Mouse (Mus musculus): ENCODE results near the gene Sipa1. TPM values are rescaled to one million over a fixed set of nuclear protein-coding genes. Genes with fewer than 3 reads are reported as not detected.

Gene Sipa1
- total and polyA plus RNA-seq, 2 experiments from 2014 or later: 18.8 to 25.6 TPM

DNA sequence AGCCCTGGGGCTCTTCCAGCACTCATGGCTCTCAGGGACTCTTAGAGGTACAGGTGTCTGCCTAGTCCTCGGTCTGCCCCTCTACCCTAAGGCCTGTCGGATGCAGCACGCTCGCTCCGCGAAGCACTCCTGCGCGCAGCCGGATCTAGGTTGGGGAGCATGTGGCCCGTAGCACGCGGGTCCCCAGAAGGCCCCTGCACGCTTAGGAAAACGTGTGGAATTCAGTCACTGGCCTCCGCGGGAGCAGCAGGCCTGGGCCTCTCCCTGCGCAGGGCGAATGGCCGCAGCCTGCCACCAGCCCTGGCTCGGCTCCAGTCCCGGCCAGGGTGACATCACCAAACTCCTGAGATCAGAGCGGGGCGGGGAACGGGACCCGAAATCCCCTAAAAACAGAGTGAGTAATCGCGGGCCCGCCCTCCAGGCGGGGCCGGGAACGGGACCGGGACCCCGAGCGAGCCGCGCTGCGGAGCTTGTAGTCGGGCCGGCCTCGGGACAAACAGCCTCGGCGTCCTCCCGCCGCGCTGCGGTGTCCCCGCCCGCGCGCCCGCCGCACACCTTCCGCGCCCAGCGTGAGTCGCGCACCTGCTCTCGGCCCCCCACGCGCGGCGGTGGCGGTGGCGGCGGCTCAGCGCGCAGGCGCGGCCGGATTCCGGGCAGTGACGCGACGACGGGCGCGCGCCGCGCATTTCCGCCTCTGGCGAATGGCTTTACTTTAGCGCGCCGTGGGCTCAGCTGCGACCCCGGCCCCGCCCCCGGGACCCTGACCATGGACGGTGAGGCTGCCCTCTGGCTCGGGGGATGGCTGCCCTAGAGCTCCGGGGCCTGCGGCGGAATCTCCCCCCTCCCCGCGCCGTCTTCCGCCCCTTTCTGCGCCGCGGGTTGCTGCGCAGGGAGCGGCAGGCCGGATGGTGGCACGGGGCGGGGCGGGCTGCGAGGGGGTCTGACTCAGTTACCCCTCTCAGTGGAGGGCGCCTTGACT, 26.1 kb downstream of the Sipa1 start, which contains the start of gene Rela:
Gene Rela (plus strand): TSS at position 415 of the 979 bp plus-strand sequence.
- WGBS: under 1% methylated on average over 78 of the region's 109 CpGs
- no peak for TF ChIP-seq CTCF (IDR thresholded peaks at IDR 0.05; ENCODE audit: low read depth)
- DNase-seq (ENCODE audit: low spot score): peak; percentile 93
- Histone ChIP-seq H3K4me2 (ENCODE audit: low read depth, low read length) (peak within 1 kb of the TSS; percentile 83), H3K27ac (peak within 1 kb of the TSS; percentile 93), H3K36me3 (ENCODE audit: insufficient read depth, low read length) (peaks cover 31% of the 10 kb centered on the region), H3K9ac (replicated peaks; ENCODE audit: low read length) (peak within 1 kb of the TSS; percentile 88), H3K4me1 (ENCODE audit: insufficient read depth, low read length) (peaks cover 18% of the 10 kb centered on the region), H3K4me3 (ENCODE audit: low read length) (peak within 1 kb of the TSS; percentile 77), H3K9me3 (ENCODE audit: low read length) (no peaks in the 10 kb centered on the region), H3K27me3 (ENCODE audit: insufficient read depth, low read length) (no peaks in the 10 kb centered on the region)
- peak; percentile 91 for ATAC-seq

DNA sequence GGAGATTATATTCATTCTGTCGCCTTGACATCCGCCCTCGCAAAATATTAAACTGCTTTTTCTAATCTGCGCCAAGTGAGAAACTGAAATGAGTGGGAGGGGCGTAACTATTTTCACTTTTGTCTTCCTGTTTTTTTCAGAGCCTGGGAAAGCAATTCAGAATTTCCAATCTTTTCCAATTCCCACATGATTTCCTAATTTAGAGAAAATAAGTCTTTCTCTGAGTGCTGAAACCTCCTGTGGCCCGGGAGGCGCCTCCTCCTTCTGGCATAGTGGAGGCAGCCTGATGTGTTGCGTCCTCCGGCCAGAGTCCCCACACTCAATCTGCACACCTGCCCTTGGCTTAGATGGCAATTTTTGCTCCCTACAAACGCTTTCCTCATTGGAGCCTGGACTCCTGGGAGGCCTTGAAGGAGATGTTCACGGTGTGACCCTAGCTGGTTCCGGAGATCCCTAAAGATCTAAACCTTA, 26.9 kb downstream of the Sipa1 start:
- peak overlapping the region; percentile 83 for H3K4me2 ChIP-seq (ENCODE audit: low read depth, low read length)
- 34% methylated on average over 12 of the region's 12 CpGs for WGBS
- ATAC-seq (no peak), DNase-seq (ENCODE audit: low spot score) (no peak)
- H3K4me3 ChIP-seq (ENCODE audit: low read length): peak overlapping the region; percentile 77
- H3K27ac ChIP-seq: peak overlapping the region; percentile 93
- H3K4me1 ChIP-seq (ENCODE audit: insufficient read depth, low read length): peaks cover 18% of the 10 kb centered on the region
- peak overlapping the region; percentile 88 for H3K9ac ChIP-seq (replicated peaks; ENCODE audit: low read length)
- peaks cover 28% of the 10 kb centered on the region for H3K36me3 ChIP-seq (ENCODE audit: insufficient read depth, low read length)
- no peaks in the 10 kb centered on the region for H3K9me3 ChIP-seq (ENCODE audit: low read length)
- H3K27me3 ChIP-seq (ENCODE audit: insufficient read depth, low read length): no peaks in the 10 kb centered on the region
- no peak for TF ChIP-seq CTCF (IDR thresholded peaks at IDR 0.05; ENCODE audit: low read depth)

DNA sequence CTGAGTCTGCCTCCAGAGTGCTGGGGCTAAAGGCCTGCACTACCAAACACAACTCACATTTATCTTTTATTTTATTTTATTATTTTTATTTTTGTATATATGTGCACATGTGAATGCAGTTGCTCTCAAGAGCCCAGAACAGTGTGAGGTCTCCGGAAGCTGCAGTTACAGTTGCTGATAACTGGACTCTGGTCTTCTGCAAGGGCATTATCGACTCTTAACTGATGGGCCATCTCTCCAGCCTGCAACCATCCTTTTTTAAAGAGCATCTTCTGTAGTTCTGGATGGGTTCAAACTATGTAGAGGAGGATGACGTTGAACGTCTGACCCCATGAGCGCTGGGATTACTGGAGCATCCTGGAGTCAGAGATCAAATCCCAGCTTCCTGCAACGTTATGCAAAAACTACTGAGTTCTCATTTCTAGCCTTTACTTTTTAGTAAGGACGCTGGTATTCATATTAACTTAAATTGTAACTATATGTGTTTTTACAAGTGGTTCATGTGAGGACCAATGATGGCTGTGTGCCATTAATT, 27.4 kb downstream of the Sipa1 start:
- Histone ChIP-seq H3K27me3 (ENCODE audit: insufficient read depth, low read length) (no peaks in the 10 kb centered on the region), H3K4me3 (ENCODE audit: low read length) (no peak overlapping the region), H3K4me2 (ENCODE audit: low read depth, low read length) (peak overlapping the region; percentile 83), H3K36me3 (ENCODE audit: insufficient read depth, low read length) (peaks cover 23% of the 10 kb centered on the region), H3K27ac (peak overlapping the region; percentile 93; the same call in 1 of the 2 replicates), H3K9me3 (ENCODE audit: low read length) (no peaks in the 10 kb centered on the region), H3K4me1 (ENCODE audit: insufficient read depth, low read length) (peaks cover 18% of the 10 kb centered on the region), H3K9ac (replicated peaks; ENCODE audit: low read length) (no peak overlapping the region)
- ATAC-seq: no peak
- no peak for DNase-seq (ENCODE audit: low spot score)
- WGBS: 79% methylated on average over 7 of the region's 7 CpGs
- no peak for TF ChIP-seq CTCF (IDR thresholded peaks at IDR 0.05; ENCODE audit: low read depth)

DNA sequence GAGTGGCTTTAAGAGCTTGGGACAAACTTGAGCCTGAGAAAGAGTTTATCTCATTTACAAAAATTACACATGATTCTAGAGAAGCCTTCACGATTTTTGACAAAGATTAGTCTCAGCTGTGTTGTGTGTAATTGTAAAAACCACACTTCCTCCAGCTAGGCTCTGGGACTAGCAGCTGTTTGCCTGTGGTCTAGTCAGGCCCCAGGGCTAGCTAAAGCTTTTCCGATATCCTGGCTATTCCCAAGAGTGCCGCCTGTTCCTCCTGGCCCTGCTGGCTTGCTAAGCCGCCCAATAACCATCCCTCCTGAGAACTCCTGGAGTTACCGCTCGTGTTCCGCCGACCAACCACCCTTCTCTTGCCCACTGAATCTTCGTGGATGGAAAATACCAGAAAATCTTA, 31.4 kb downstream of the Sipa1 start:
- Histone ChIP-seq H3K27ac (no peak overlapping the region), H3K36me3 (ENCODE audit: insufficient read depth, low read length) (no peaks in the 10 kb centered on the region), H3K4me2 (ENCODE audit: low read depth, low read length) (no peak overlapping the region), H3K4me3 (ENCODE audit: low read length) (no peak overlapping the region), H3K9ac (replicated peaks; ENCODE audit: low read length) (no peak overlapping the region), H3K9me3 (ENCODE audit: low read length) (no peaks in the 10 kb centered on the region), H3K27me3 (ENCODE audit: insufficient read depth, low read length) (no peaks in the 10 kb centered on the region), H3K4me1 (ENCODE audit: insufficient read depth, low read length) (peaks cover 9% of the 10 kb centered on the region)
- whole genome bisulfite sequencing: 78% methylated on average over 9 of the region's 9 CpGs
- no peak for TF ChIP-seq CTCF (IDR thresholded peaks at IDR 0.05; ENCODE audit: low read depth)
- no peak for ATAC-seq
- DNase-seq (ENCODE audit: low spot score): no peak

DNA sequence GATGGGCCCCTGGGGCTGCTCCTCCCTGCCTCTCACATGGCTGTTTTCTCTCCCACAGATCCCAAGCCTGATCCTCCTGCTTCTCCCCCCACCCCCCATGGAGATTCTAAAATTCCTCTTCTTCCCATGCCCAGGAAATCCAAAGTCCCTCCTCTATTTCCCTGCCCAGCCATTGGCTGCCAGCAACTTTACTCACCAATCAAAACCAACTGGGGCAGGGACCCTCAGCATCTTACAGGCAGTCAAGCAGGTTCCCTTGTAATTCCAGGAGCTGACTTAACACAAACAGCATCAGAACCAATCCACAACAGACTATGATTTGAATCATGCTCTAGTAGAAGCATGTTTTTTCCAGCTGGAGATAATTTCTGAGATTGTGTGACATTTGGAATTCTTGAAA, 33.6 kb downstream of the Sipa1 start:
- Histone ChIP-seq H3K27ac (no peak overlapping the region), H3K9me3 (ENCODE audit: low read length) (no peaks in the 10 kb centered on the region), H3K36me3 (ENCODE audit: insufficient read depth, low read length) (no peaks in the 10 kb centered on the region), H3K27me3 (ENCODE audit: insufficient read depth, low read length) (no peaks in the 10 kb centered on the region), H3K4me3 (ENCODE audit: low read length) (no peak overlapping the region), H3K4me1 (ENCODE audit: insufficient read depth, low read length) (no peaks in the 10 kb centered on the region), H3K9ac (replicated peaks; ENCODE audit: low read length) (no peak overlapping the region), H3K4me2 (ENCODE audit: low read depth, low read length) (no peak overlapping the region)
- ATAC-seq (no peak), DNase-seq (ENCODE audit: low spot score) (no peak)
- no peak for TF ChIP-seq CTCF (IDR thresholded peaks at IDR 0.05; ENCODE audit: low read depth)

DNA sequence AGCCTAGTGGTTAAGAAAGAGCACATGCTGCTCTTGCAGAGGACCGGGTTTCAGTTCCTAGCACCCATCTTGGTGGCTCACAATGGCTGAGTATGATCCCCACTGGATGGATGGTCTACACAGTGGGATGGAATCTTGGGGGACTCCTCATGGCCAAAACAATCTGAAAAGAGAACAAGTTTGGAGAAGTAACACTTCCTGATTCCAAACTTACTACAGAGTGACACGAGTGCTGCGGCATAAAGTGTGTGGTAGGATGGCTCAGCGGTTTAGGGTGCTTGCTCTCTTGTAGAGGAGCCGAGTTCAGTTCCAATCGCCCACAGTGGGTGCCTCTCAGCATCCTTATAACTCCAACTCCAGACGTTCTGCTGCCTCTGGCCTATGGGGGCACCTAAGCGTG, 38.2 kb downstream of the Sipa1 start:
- H3K36me3 ChIP-seq (ENCODE audit: insufficient read depth, low read length): no peaks in the 10 kb centered on the region
- TF ChIP-seq CTCF (IDR thresholded peaks at IDR 0.05; ENCODE audit: low read depth): no peak
- H3K4me3 ChIP-seq (ENCODE audit: low read length): no peak overlapping the region
- DNase-seq (ENCODE audit: low spot score) (no peak), ATAC-seq (no peak)
- WGBS: 88% methylated on average over 8 of the region's 8 CpGs
- H3K9ac ChIP-seq (replicated peaks; ENCODE audit: low read length): no peak overlapping the region
- H3K9me3 ChIP-seq (ENCODE audit: low read length): no peaks in the 10 kb centered on the region
- no peaks in the 10 kb centered on the region for H3K27me3 ChIP-seq (ENCODE audit: insufficient read depth, low read length)
- no peak overlapping the region for H3K27ac ChIP-seq
- H3K4me2 ChIP-seq (ENCODE audit: low read depth, low read length): no peak overlapping the region
- H3K4me1 ChIP-seq (ENCODE audit: insufficient read depth, low read length): no peaks in the 10 kb centered on the region

All from hindbrain, postnatal 0 days (tissue).